Mouse (Mus musculus): ENCODE results near the gene Morn1.
A peak's percentile ranks its signal among the peaks of the same experiment; 100 is the strongest.

Gene Morn1

GRCm38 (mm10) chr4:155118278-155118677, 31.9 kb downstream of the Morn1 start:
- no peak for DNase-seq (ENCODE audit: low read depth, low spot score)

GRCm38 (mm10) chr4:155120038-155120437, 33.7 kb downstream of the Morn1 start:
- no peak for DNase-seq (ENCODE audit: low read depth, low spot score)

GRCm38 (mm10) chr4:155120583-155120982, 34.2 kb downstream of the Morn1 start:
- DNase-seq (ENCODE audit: low read depth, low spot score): no peak

GRCm38 (mm10) chr4:155121222-155121621, 34.8 kb downstream of the Morn1 start:
- no peak for DNase-seq (ENCODE audit: low read depth, low spot score)

GRCm38 (mm10) chr4:155121915-155122443, 35.6 kb downstream of the Morn1 start:
- DNase-seq (ENCODE audit: low read depth, low spot score): no peak

GRCm38 (mm10) chr4:155122444-155123040, 36.2 kb downstream of the Morn1 start:
- DNase-seq (ENCODE audit: low read depth, low spot score): peak; percentile 78

GRCm38 (mm10) chr4:155123868-155124534, 37.6 kb downstream of the Morn1 start:
- DNase-seq (ENCODE audit: low read depth, low spot score): no peak

- no peak for DNase-seq (ENCODE audit: low read depth, low spot score)
Observed at GRCm38 (mm10) chr4:155125310-155125709, 38.9 kb downstream of the Morn1 start.

GRCm38 (mm10) chr4:155126194-155126593, 39.8 kb downstream of the Morn1 start:
- no peak for DNase-seq (ENCODE audit: low read depth, low spot score)

GRCm38 (mm10) chr4:155126602-155127372, 40.4 kb downstream of the Morn1 start:
- no peak for DNase-seq (ENCODE audit: low read depth, low spot score)

GRCm38 (mm10) chr4:155128411-155128810, 42.0 kb downstream of the Morn1 start:
- no peak for DNase-seq (ENCODE audit: low read depth, low spot score)

- DNase-seq (ENCODE audit: low read depth, low spot score): no peak
Observed at GRCm38 (mm10) chr4:155129132-155129917, 42.9 kb downstream of the Morn1 start.

- no peak for DNase-seq (ENCODE audit: low read depth, low spot score)
Observed at GRCm38 (mm10) chr4:155129996-155130395, 43.6 kb downstream of the Morn1 start.

GRCm38 (mm10) chr4:155130616-155131015, 44.2 kb downstream of the Morn1 start:
- DNase-seq (ENCODE audit: low read depth, low spot score): no peak

- DNase-seq (ENCODE audit: low read depth, low spot score): no peak
Observed at GRCm38 (mm10) chr4:155133188-155133587, 46.8 kb downstream of the Morn1 start.

GRCm38 (mm10) chr4:155133658-155134417, 47.5 kb downstream of the Morn1 start:
- peak; percentile 86 for DNase-seq (ENCODE audit: low read depth, low spot score)

GRCm38 (mm10) chr4:155134686-155135172, 48.4 kb downstream of the Morn1 start:
- DNase-seq (ENCODE audit: low read depth, low spot score): no peak

- peak; percentile 29 for DNase-seq (ENCODE audit: low read depth, low spot score)
Observed at GRCm38 (mm10) chr4:155135909-155136585, 49.7 kb downstream of the Morn1 start.

GRCm38 (mm10) chr4:155137891-155138290, 51.5 kb downstream of the Morn1 start:
- no peak for DNase-seq (ENCODE audit: low read depth, low spot score)

- no peak for DNase-seq (ENCODE audit: low read depth, low spot score)
Observed at GRCm38 (mm10) chr4:155138451-155138850, 52.1 kb downstream of the Morn1 start.
